Mouse (Mus musculus) midbrain, embryonic 15.5 days (tissue): ENCODE data around the gene Arl10. TPM values are rescaled to one million over a fixed set of nuclear protein-coding genes. Genes with fewer than 3 reads are reported as not detected.
"Not testable (repeated sequence)": the region's sequence is repeated elsewhere in the genome, so short reads cannot be mapped to it uniquely, and the experiment has no call there.

ENCODE experiments used
- ATAC-seq: fragments of 200-750 bp; cut with Nextera tagmentation; replicated peaks from 2 replicates; pipeline ENCODE4 v1.8.0; 2017; ENCODE audit warnings: moderate TSS enrichment
- H3K27ac ChIP-seq: fragments of 300-500 bp; sonication (generic); 2 replicates; pipeline ENCODE4 v1.5.1; 2015; ENCODE audit warnings: mild to moderate bottlenecking, inconsistent platforms
- H3K27me3 ChIP-seq: fragments of 300-500 bp; sonication (generic); replicated peaks from 2 replicates; pipeline ENCODE4 v1.6.1; 2015; ENCODE audit warnings: inconsistent platforms
- H3K36me3 ChIP-seq: fragments of 300-500 bp; sonication (generic); replicated peaks from 2 replicates; pipeline ENCODE4 v1.6.1; 2015; ENCODE audit warnings: inconsistent platforms
- H3K4me1 ChIP-seq: fragments of 300-500 bp; sonication (generic); 2 replicates; pipeline ENCODE4 v1.6.1; 2015; ENCODE audit warnings: inconsistent platforms
- H3K4me2 ChIP-seq: fragments of 300-500 bp; sonication (generic); 2 replicates; pipeline ENCODE4 v1.6.1; 2015; ENCODE audit warnings: inconsistent platforms, mild to moderate bottlenecking, moderate library complexity
- H3K4me3 ChIP-seq: fragments of 300-500 bp; sonication (generic); 2 replicates; pipeline ENCODE4 v1.5.1; 2015; ENCODE audit warnings: mild to moderate bottlenecking, inconsistent platforms
- H3K9ac ChIP-seq: fragments of 300-500 bp; sonication (generic); 2 replicates; pipeline ENCODE4 v1.6.1; 2015; ENCODE audit warnings: mild to moderate bottlenecking, inconsistent platforms
- H3K9me3 ChIP-seq: fragments of 300-500 bp; sonication (generic); 2 replicates; pipeline ENCODE4 v1.6.1; 2016; ENCODE audit warnings: inconsistent platforms
- WGBS: fragments of 180-500 bp; shearing (Covaris S2); methylation state at CpG from one replicate; pipeline ENCODE4 v1.1.7; 2015; ENCODE audit warnings: mixed read lengths; 5-methylcytosine and 5-hydroxymethylcytosine counted together
- polyA plus RNA-seq: library from polyadenylated mRNA; unstranded; fragments of >200 nt; fragmentation: Nextera tagmentation; extraction: Ambion mirVana; gene quantifications from 2 replicates; pipeline ENCODE4 v1.2.1, GENCODE M21; 2015

The Arl10 gene
- polyA plus RNA-seq, 1 experiment from 2014 or later, result 121 TPM

DNA sequence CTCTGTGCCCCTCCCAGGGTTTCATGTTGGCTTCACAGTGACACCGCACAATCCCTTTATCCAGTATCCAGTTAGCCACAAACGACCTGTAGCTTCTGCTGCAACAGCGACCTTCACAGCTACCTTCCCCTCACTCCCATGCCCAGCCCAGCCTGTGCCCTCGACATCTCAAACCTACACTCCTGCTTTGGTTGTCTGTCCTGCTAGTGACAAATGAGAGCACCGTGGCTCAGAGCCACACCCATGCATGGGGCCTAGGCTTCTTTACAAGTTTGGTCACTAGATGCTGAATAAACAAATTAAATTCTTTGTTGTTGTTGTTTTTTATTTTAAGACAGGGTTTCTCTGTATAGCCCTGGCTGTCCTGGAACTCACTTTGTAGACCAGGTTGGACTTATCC is 32.4 kb downstream of the Arl10 start:
- H3K27ac ChIP-seq, result no peak overlapping the region
- peaks cover 37% of the 10 kb centered on the region for H3K4me1 ChIP-seq
- H3K36me3 ChIP-seq, result peaks cover 11% of the 10 kb centered on the region; the same call in 1 of the 2 replicates
- no peak for ATAC-seq
- H3K9ac ChIP-seq, result no peak overlapping the region
- no peaks in the 10 kb centered on the region; the same call in 1 of the 2 replicates for H3K27me3 ChIP-seq
- WGBS, result 75% methylated on average over 5 of the region's 5 CpGs
- H3K9me3 ChIP-seq, result no peaks in the 10 kb centered on the region
- no peak overlapping the region for H3K4me3 ChIP-seq
- no peak overlapping the region for H3K4me2 ChIP-seq

DNA sequence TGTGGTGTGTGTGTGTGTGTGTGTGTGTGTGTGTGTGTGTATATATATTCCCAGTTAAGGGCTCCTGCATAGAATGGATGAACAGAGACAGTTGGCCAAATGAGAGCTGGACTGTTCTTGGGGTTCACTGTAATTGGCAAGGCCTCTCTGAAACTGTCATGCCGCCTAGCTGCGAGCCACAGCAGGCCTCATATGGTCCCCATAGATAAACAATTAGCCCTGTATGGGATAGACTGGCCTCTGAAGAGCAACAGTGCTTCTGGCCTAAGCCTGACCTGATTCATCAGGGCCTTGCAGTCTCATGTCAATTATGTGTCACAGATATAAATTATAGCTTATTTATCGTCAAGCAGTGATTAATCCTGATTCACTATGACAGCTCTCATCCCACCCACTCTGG is 33.2 kb downstream of the Arl10 start:
- ATAC-seq, result no peak
- Histone ChIP-seq H3K27ac (no peak overlapping the region), H3K9ac (no peak overlapping the region), H3K36me3 (peaks cover 11% of the 10 kb centered on the region; the same call in 1 of the 2 replicates), H3K4me3 (0 out of 2 replicates have a peak overlapping the region, but pooled peaks have one; percentile 18), H3K27me3 (no peaks in the 10 kb centered on the region), H3K4me2 (peak overlapping the region; percentile 67; the same call in 1 of the 2 replicates), H3K9me3 (no peaks in the 10 kb centered on the region), H3K4me1 (peaks cover 35% of the 10 kb centered on the region)
- 73% methylated on average over 3 of the region's 3 CpGs for WGBS

DNA sequence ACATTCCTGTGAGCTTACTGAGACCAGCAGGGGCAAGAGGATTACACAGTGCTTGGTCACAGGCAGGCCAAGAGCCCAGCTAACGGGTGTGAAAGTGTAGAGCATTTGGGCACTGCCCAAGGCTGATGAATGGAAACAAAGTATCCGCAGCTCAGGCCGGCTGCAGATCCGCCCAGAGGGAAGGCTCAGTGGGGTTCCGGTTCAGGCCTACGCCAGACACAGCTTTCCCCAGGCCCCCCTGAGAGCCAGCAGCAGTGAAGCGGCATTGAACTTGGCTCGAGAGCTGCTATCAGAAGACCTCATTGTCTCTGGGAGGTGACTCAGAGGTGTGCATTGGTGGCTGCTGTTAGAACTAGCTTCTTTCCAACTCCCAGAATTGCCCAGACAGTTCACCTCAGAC is 33.9 kb downstream of the Arl10 start:
- Histone ChIP-seq H3K27ac (no peak overlapping the region; the same call in 1 of the 2 replicates), H3K36me3 (peaks cover 7% of the 10 kb centered on the region; the same call in 1 of the 2 replicates), H3K4me1 (peaks cover 30% of the 10 kb centered on the region), H3K4me2 (peak overlapping the region; percentile 67), H3K9ac (peak overlapping the region; percentile 23), H3K27me3 (no peaks in the 10 kb centered on the region), H3K4me3 (peak overlapping the region; percentile 18), H3K9me3 (no peaks in the 10 kb centered on the region)
- 4% methylated on average over 8 of the region's 8 CpGs for WGBS
- ATAC-seq, result no peak; the same call in 1 of the 2 replicates

DNA sequence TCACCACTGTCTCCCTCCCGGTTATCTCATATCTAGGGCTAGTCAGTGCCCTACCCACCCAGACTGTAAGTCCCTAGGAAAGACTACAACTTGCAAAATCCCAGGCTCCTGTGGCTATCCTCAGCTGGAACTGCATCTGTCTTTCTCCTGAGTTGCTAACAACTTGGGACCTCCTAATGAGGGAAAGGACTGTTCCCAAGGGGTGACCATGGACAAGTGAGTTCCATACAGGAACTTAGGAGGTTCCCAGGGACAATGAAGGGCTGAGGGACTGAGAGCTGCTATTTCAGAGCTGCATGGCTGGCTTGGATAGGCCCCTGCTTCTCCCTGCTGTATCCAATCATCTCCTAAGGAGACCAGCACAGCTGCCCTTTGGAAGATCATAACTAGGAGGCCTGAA is 34.5 kb downstream of the Arl10 start:
- Histone ChIP-seq H3K9ac (peak overlapping the region; percentile 23), H3K9me3 (no peaks in the 10 kb centered on the region), H3K4me3 (peak overlapping the region; percentile 18; the same call in 1 of the 2 replicates), H3K27ac (no peak overlapping the region), H3K4me2 (peak overlapping the region; percentile 67), H3K4me1 (peaks cover 30% of the 10 kb centered on the region), H3K27me3 (no peaks in the 10 kb centered on the region), H3K36me3 (peaks cover 7% of the 10 kb centered on the region; the same call in 1 of the 2 replicates)
- WGBS, result 10% methylated on average over 1 of the region's 1 CpGs
- ATAC-seq, result no peak

DNA sequence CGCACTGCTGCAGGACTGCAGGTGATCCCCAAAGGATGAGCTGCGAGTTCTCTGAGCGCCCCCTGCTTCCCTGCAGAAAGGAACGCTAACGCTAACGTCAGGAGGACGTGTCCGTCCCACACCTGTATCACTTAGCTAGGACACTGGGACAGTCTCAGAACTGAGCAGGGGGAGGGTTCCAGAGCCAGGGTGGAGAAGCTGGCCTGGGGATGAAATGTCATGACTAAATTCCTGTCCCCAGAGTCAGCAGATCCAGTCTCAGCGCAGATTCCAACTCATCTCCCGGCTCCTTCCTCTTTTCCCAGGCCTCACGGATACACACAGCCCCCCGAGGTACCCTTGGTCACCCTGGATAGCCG is 35.8 kb downstream of the Arl10 start:
- Histone ChIP-seq H3K4me1 (peaks cover 30% of the 10 kb centered on the region), H3K9me3 (no peaks in the 10 kb centered on the region), H3K9ac (peak overlapping the region; percentile 69), H3K27me3 (no peaks in the 10 kb centered on the region), H3K4me3 (peak overlapping the region; percentile 57), H3K4me2 (peak overlapping the region; percentile 67), H3K27ac (peak overlapping the region; percentile 77), H3K36me3 (0 out of 2 replicates have a peak, but pooled peaks cover 4% of the 10 kb centered on the region)
- WGBS, result 5% methylated on average over 13 of the region's 13 CpGs
- peak; percentile 45 for ATAC-seq

DNA sequence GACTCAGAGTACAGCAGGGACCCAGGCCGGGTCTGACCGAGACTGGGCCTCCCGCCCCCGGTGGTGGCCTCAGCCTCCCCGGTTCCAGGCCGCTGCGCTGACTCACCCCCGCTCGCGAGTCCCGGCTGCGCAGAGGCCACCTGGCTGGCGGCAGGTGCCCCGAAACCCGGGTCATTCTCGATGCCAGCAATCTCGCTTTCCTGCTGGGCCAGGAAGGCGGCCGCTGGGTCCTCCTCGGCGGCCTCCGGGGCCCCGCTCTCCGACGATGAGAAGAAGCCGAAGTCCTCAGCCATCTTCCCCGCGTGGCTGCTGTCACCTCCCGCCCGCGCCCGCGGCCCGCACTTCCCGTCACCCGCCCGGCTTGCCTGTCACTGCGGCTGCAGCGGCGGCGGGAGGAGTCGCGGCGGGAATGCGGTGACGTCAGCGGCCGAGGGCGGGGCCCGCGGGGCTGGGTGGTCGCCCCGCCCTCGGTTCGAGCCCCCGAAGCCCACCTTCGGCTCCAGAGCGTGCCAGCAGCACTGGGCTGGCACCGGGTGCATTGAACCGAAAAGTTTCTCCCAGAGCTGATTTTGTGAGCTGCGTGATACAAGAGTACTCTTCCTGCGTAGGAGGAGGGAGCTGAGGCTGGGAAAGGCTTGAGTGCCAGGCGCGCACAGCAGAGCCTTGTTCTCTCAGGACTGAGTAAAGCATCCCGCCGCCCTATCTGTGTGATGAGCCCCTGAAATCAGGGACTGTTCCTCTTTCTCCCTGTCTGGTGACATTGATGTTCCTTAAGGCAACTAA is 36.3 kb downstream of the Arl10 start, which contains the start of gene Cltb:
Cltb (minus strand) TSS at position 373 of the 783 bp plus-strand sequence.
- Histone ChIP-seq H3K4me2 (peak within 1 kb of the TSS; percentile 67), H3K27ac (peak within 1 kb of the TSS; percentile 77), H3K4me3 (peak within 1 kb of the TSS; percentile 57), H3K9me3 (no peaks in the 10 kb centered on the region), H3K27me3 (no peaks in the 10 kb centered on the region), H3K36me3 (0 out of 2 replicates have a peak, but pooled peaks cover 2% of the 10 kb centered on the region), H3K4me1 (peaks cover 30% of the 10 kb centered on the region), H3K9ac (peak within 1 kb of the TSS; percentile 69)
- peak; percentile 87 for ATAC-seq
- under 1% methylated on average over 66 of the region's 66 CpGs for WGBS

DNA sequence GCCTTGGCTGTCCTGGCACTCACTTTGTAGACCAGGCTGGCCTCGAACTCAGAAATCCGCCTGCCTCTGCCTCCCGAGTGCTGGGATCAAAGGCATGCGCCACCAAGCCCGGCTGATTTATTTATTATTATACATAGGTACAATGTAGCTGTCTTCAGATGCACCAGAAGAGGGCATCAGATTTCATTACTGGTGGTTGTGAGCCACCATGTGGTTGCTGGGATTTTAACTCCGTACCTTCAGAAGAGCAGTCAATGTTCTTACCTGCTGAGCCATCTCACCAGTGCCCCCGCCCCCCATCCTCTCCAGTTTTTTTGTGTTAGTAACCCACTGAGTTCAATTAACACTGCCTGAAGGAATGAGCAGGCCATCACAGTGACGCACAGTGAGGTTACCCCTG is 38.3 kb downstream of the Arl10 start:
- H3K4me1 ChIP-seq, result peaks cover 28% of the 10 kb centered on the region
- WGBS, result 80% methylated on average over 8 of the region's 8 CpGs
- not testable (repeated sequence) for H3K27me3 ChIP-seq, H3K4me3 ChIP-seq, H3K27ac ChIP-seq, H3K4me2 ChIP-seq, ATAC-seq, H3K36me3 ChIP-seq, H3K9me3 ChIP-seq, H3K9ac ChIP-seq

DNA sequence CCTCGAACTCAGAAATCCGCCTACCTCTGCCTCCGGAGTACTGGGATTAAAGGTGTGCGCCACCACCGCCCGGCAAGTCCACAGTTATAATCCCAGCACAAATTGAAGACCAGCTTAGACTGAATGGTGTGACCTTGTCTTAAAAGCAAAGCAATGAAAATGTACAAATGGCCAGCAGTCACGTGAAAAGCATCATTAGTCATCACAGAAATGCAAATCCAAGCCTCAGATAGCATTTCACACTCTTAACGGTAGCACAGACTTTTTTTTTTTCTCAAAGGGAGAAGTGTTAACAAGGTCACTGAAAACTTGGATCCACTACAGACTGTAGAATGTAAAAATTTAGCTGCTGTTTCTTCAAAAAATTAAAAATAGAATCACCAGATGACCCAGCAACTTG is 41.5 kb downstream of the Arl10 start:
- no peaks in the 10 kb centered on the region for H3K27me3 ChIP-seq
- H3K9me3 ChIP-seq, result no peaks in the 10 kb centered on the region
- H3K4me1 ChIP-seq, result peaks cover 5% of the 10 kb centered on the region; the same call in 1 of the 2 replicates
- no peak for ATAC-seq
- H3K9ac ChIP-seq, result no peak overlapping the region
- no peak overlapping the region for H3K4me2 ChIP-seq
- no peaks in the 10 kb centered on the region for H3K36me3 ChIP-seq
- H3K27ac ChIP-seq, result no peak overlapping the region
- WGBS, result 83% methylated on average over 8 of the region's 8 CpGs
- no peak overlapping the region for H3K4me3 ChIP-seq

DNA sequence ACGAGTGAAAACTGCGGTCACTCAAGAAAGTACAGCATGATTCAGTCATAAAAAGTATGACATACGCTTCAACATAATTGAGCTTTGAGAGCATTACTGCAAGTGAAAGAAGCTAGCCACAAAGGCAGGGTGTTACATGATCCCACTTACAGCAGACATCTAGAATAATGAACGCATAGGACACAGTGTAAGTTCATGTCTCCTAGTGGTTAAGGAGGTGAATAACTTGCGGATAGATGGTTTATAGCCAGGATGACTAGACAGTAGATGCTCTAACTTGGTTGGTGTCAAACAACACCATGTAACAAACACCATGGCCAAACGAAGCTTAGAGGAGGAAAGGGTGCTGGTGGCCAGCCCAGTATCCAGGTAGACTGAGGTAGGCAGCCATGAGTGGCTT is 42.2 kb downstream of the Arl10 start:
- 76% methylated on average over 6 of the region's 6 CpGs for WGBS
- H3K4me3 ChIP-seq, result no peak overlapping the region
- no peaks in the 10 kb centered on the region for H3K36me3 ChIP-seq
- no peak overlapping the region for H3K4me2 ChIP-seq
- no peak for ATAC-seq
- H3K9ac ChIP-seq, result no peak overlapping the region
- H3K27me3 ChIP-seq, result no peaks in the 10 kb centered on the region
- no peaks in the 10 kb centered on the region for H3K4me1 ChIP-seq
- no peaks in the 10 kb centered on the region for H3K9me3 ChIP-seq
- no peak overlapping the region for H3K27ac ChIP-seq

DNA sequence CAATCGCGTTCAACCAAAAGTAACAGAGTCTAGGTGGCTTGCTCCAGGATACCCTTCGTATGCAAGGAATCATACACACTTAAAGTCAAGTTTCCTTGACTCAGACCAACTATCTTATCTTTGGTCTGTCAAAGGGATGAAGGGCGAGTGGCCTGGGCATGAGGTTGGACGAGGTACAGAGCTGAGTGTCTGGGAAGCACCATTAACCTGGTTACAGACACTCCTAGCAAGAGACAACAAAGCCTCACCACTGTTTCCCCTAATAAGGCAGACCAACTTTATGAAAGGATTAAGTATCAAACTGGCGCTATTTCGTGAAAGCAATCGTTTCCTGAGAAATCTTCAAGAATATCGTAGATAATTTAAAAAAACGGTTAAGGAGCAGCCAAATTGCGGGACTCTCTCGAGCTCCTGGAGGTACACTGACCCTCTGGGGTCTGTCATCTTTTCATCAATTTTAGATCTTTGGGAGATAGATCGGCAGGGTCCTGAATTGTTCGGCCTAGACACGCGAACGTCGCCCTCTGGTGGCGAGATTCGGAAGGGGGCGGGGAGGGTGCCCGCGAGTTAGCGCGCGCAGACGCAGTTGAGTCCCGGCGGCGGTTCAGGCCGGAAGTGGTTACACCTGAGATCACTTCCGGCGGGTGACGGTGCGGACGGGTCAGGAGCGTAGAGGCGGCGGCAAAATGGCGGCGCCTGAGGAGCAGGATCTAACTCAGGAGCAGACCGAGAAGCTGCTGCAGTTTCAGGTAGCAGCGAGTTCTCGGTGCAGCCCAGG is 46.5 kb downstream of the Arl10 start, which contains the start of gene Faf2:
Faf2 (plus strand) TSS at position 630 of the 778 bp plus-strand sequence.
- Histone ChIP-seq H3K36me3 (no peaks in the 10 kb centered on the region), H3K9ac (peak within 1 kb of the TSS; percentile 85), H3K4me2 (peak within 1 kb of the TSS; percentile 77), H3K9me3 (no peaks in the 10 kb centered on the region), H3K4me3 (peak within 1 kb of the TSS; percentile 75), H3K27me3 (no peaks in the 10 kb centered on the region), H3K4me1 (peaks cover 23% of the 10 kb centered on the region), H3K27ac (peak within 1 kb of the TSS; percentile 87)
- peak; percentile 98 for ATAC-seq
- WGBS, result 10% methylated on average over 44 of the region's 44 CpGs

DNA sequence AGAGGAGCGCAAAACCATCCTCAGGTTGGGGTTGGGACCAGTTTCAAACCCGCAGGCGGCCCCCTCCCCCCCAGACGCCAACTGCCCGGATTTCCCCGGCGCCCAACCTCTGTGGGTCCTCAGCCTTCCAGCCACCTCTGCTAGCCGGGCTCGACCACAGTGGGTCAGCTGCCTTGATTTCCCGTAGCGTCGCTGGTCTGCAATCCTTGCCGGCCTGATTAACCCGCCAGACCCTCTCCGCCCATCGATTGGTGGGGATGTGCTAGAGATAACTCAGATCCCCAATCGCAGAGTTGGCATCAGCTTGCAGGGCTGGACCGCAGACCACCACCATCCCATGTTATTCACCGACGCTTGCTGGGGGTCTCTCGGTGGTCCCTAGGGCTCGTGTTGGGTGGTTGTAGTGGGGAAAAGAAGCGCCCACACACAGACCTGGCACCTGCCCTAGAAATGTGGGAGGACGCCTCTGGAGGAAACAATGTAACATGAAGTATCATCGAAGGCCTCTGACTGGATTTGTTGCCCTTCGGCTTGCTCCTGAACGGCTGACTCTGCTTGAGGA is 47.2 kb downstream of the Arl10 start:
- H3K27ac ChIP-seq, result peak overlapping the region; percentile 87
- H3K4me2 ChIP-seq, result peak overlapping the region; percentile 77
- peak overlapping the region; percentile 75 for H3K4me3 ChIP-seq
- no peaks in the 10 kb centered on the region for H3K9me3 ChIP-seq
- 2% methylated on average over 27 of the region's 27 CpGs for WGBS
- H3K27me3 ChIP-seq, result no peaks in the 10 kb centered on the region
- peaks cover 23% of the 10 kb centered on the region for H3K4me1 ChIP-seq
- H3K9ac ChIP-seq, result peak overlapping the region; percentile 85
- peak; percentile 79; the same call in 1 of the 2 replicates for ATAC-seq
- no peaks in the 10 kb centered on the region for H3K36me3 ChIP-seq

DNA sequence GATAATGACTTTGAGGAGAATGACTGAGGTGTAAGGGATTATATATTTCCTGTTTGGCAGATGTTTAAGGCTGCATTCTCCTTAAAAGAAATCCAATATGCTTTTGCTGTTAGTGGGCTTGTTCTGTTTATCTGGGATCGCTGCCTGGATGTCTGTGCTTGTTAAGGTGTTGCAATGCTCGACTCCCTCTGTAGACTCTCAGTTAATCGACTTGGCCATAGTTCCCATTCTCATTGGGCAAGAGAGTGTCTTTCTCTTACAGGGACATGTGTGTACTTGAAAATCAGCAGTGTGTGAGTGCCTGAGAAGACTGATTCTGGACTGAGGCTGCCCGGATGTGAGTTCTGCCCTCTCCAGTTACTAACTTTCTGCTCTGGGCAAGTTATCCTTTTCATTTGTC is 54.3 kb downstream of the Arl10 start:
- Histone ChIP-seq H3K4me3 (no peak overlapping the region), H3K27ac (no peak overlapping the region), H3K27me3 (no peaks in the 10 kb centered on the region), H3K9me3 (no peaks in the 10 kb centered on the region), H3K4me1 (peaks cover 6% of the 10 kb centered on the region), H3K4me2 (no peak overlapping the region), H3K36me3 (no peaks in the 10 kb centered on the region), H3K9ac (no peak overlapping the region)
- ATAC-seq, result no peak
- 90% methylated on average over 4 of the region's 4 CpGs for WGBS
